Mouse (Mus musculus) C2C12 (cell line): ENCODE results near the gene Ncf1.

Experiments
- CTCF ChIP-seq: IDR thresholded peaks from one replicate; pipeline ENCODE4 v1.5.1; 2011; ENCODE audit not compliant: control insufficient read depth, insufficient read depth, insufficient read length
- MAX ChIP-seq: IDR thresholded peaks from one replicate; pipeline ENCODE4 v1.6.1; 2011; ENCODE audit warnings: mild to moderate bottlenecking, control low read depth
- MYOG ChIP-seq: IDR thresholded peaks from one replicate; pipeline ENCODE4 v1.6.1; 2011; ENCODE audit not compliant: control insufficient read depth, insufficient read length; ENCODE audit errors: extremely low read depth
- USF1 ChIP-seq: IDR thresholded peaks from one replicate; pipeline ENCODE4 v1.6.1; 2011; ENCODE audit warnings: low read depth, mild to moderate bottlenecking, control low read depth, moderate library complexity

- no peak for TF ChIP-seq CTCF
- no peak for TF ChIP-seq USF1
- no peak for TF ChIP-seq MAX
- no peak for TF ChIP-seq MYOG
These were observed 5.7 kb upstream of the Ncf1 start for GRCm38 (mm10) chr5:134235111-134235510.
